Comparison of ENCODE assay signal across 9 mouse cellular contexts in the genomic region with DNA sequence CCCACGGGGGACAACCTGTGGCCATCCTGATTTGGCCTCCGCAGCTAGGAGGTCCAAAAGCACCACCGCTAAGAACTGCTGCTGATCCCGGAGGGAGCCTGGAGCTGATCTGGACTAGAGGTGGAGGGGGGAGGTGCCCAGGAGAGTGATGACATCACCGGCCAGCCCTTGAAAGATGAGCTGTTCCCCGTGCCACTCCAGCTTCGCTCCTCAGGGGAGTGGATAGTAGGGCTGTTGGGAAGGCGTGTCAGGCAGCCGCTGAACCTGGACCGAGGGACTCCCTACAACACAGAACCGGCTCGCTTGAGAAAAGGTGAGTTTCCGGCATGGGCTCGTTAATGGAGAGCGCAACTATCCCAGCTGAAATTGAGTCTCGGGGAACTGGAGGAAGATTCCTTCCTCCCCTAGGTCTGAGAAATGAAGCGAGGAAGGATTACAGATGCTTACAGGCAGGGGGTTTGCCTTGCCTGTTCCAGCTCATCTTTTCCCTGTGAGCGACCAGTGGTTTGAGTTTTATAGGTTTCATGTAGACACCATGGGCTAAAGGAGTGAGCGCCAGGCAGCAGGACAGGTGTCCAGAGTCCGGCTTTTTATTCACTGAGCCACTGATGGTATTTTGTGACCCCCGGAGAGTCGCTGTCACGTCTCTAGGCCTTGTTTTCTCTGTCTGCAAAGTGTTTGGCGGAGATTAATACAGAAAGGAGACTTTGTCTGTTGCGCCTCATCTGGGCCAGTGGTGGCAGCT. TPM values are rescaled to one million over a fixed set of nuclear protein-coding genes. Genes with fewer than 3 reads are reported as not detected.
DNase-seq lines count a peak whose midpoint lies in the region; ATAC-seq lines count a peak whose summit lies in the region.
"Had no signal": no experiment of that assay in that cellular context is flagged by ENCODE, and none has a peak within 500 bp of the region (broad histone marks: within the 10 kb centered on the region; RNA-seq: fewer than 3 reads in every experiment).

Bdkrb2 (plus strand) TSS at position 291 of the 745 bp plus-strand sequence.

- 4% methylated on average over 25 of the region's 25 CpGs for WGBS in embryonic facial prominence, embryonic 15.5 days
- WGBS in hindbrain, embryonic 14.5 days, result 3% methylated on average over 25 of the region's 25 CpGs
- 8% methylated on average over 25 of the region's 25 CpGs for WGBS in liver, embryonic 15.5 days (ENCODE audit: insufficient replicate concordance)

- H3K4me2 ChIP-seq in embryonic facial prominence, embryonic 15.5 days (replicated peaks), result peak within 1 kb of the TSS; percentile 55
- peak within 1 kb of the TSS; percentile 66 for H3K4me2 ChIP-seq in hindbrain, embryonic 14.5 days (replicated peaks)
- peak within 1 kb of the TSS; percentile 13; the same call in 1 of the 2 replicates for H3K4me2 ChIP-seq in liver, embryonic 15.5 days

- DNase-seq in hindbrain, embryonic 14.5 days (ENCODE audit: low spot score), result peak; percentile 30
- peak; percentile 33 for DNase-seq in ovary, postnatal 14 days (ENCODE audit: low spot score)
- DNase-seq in frontal cortex, adult 2 months (ENCODE audit: extremely low spot score in 1 of 2, low spot score in 1 of 2), result no peak
- no peak for DNase-seq in right cerebral cortex, postnatal 4 days

- peaks cover 22% of the 10 kb centered on the region for H3K9me3 ChIP-seq in megakaryocyte, embryonic 14.5 days
- 0 out of 2 replicates have a peak, but pooled peaks cover 8% of the 10 kb centered on the region for H3K9me3 ChIP-seq in embryonic facial prominence, embryonic 15.5 days (replicated peaks)
- H3K9me3 ChIP-seq in hindbrain, embryonic 14.5 days (ENCODE audit: control insufficient read depth, low read length), result no peaks in the 10 kb centered on the region
- no peaks in the 10 kb centered on the region for H3K9me3 ChIP-seq in liver, embryonic 15.5 days (replicated peaks)

- H3K4me1 ChIP-seq in megakaryocyte, embryonic 14.5 days, result peaks cover 14% of the 10 kb centered on the region
- peaks cover 22% of the 10 kb centered on the region for H3K4me1 ChIP-seq in embryonic facial prominence, embryonic 15.5 days
- peaks cover 13% of the 10 kb centered on the region for H3K4me1 ChIP-seq in hindbrain, embryonic 14.5 days (replicated peaks; ENCODE audit: control insufficient read depth, insufficient read depth, low read length)
- no peaks in the 10 kb centered on the region for H3K4me1 ChIP-seq in liver, embryonic 15.5 days (replicated peaks)

- peak within 1 kb of the TSS; percentile 22; the same call in 1 of the 2 replicates for H3K9ac ChIP-seq in embryonic facial prominence, embryonic 15.5 days
- H3K9ac ChIP-seq in hindbrain, embryonic 14.5 days, result peak within 1 kb of the TSS; percentile 41; the same call in 1 of the 2 replicates
- no peak within 1 kb of the TSS for H3K9ac ChIP-seq in liver, embryonic 15.5 days
- H3K9ac ChIP-seq: liver, embryonic 14.5 days had no signal

- peak within 1 kb of the TSS; percentile 50 for H3K4me3 ChIP-seq in megakaryocyte, embryonic 14.5 days (replicated peaks)
- peak within 1 kb of the TSS; percentile 38 for H3K4me3 ChIP-seq in embryonic facial prominence, embryonic 15.5 days (replicated peaks)
- peak within 1 kb of the TSS; percentile 33 for H3K4me3 ChIP-seq in hindbrain, embryonic 14.5 days (replicated peaks; ENCODE audit: low read length)
- H3K4me3 ChIP-seq in liver, embryonic 15.5 days (replicated peaks), result no peak within 1 kb of the TSS

- no peak within 1 kb of the TSS for H3K27ac ChIP-seq in embryonic facial prominence, embryonic 15.5 days (replicated peaks)
- no peak within 1 kb of the TSS for H3K27ac ChIP-seq in hindbrain, embryonic 14.5 days
- no peak within 1 kb of the TSS for H3K27ac ChIP-seq in liver, embryonic 15.5 days (replicated peaks)
- H3K27ac ChIP-seq: liver, embryonic 14.5 days had no signal

- peaks cover 63% of the 10 kb centered on the region for H3K27me3 ChIP-seq in megakaryocyte, embryonic 14.5 days (replicated peaks)
- H3K27me3 ChIP-seq in embryonic facial prominence, embryonic 15.5 days, result peaks cover 22% of the 10 kb centered on the region
- H3K27me3 ChIP-seq in hindbrain, embryonic 14.5 days (ENCODE audit: control insufficient read depth, insufficient read depth, low read length), result peaks cover 34% of the 10 kb centered on the region
- H3K27me3 ChIP-seq in liver, embryonic 15.5 days, result peaks cover 54% of the 10 kb centered on the region

- no peaks in the 10 kb centered on the region for H3K36me3 ChIP-seq in megakaryocyte, embryonic 14.5 days (replicated peaks; ENCODE audit: low read length)
- H3K36me3 ChIP-seq in embryonic facial prominence, embryonic 15.5 days, result no peaks in the 10 kb centered on the region
- no peaks in the 10 kb centered on the region for H3K36me3 ChIP-seq in hindbrain, embryonic 14.5 days (replicated peaks; ENCODE audit: control insufficient read depth, insufficient read depth)
- H3K36me3 ChIP-seq in liver, embryonic 15.5 days (replicated peaks), result no peaks in the 10 kb centered on the region

- ATAC-seq in megakaryocyte, adult 5-6 weeks (ENCODE audit: poor library complexity, severe bottlenecking), result no peak
- 0 out of 2 replicates have a peak, but pooled peaks have one; percentile 80 for ATAC-seq in embryonic facial prominence, embryonic 15.5 days (ENCODE audit: insufficient number of reproducible peaks, low FRiP score, low TSS enrichment, low read depth)
- ATAC-seq in hindbrain, embryonic 14.5 days (ENCODE audit: low FRiP score), result peak; percentile 36; the same call in 1 of the 2 replicates
- no peak for ATAC-seq in liver, embryonic 15.5 days (ENCODE audit: insufficient read depth)

RNA-seq across cellular contexts. Expression of gene Bdkrb2, which starts in this region (rescaled TPM):
- polyA plus RNA-seq in megakaryocyte, embryonic 14.5 days (2012; ENCODE audit: insufficient read depth, low replicate concordance), result not detected in 2 replicates
- not detected in 2 replicates for total RNA-seq in megakaryocyte, adult 5-6 weeks (2015)
- total RNA-seq in megakaryocyte, adult 5-6 weeks (2017), result not detected in 2 replicates
- 2.6 and 2.8 TPM in 2 replicates for polyA plus RNA-seq in embryonic facial prominence, embryonic 15.5 days (2015; fragmentation: Nextera tagmentation; extraction: Ambion mirVana)
- 0.47 and 0.75 TPM in 2 replicates for polyA plus RNA-seq in hindbrain, embryonic 14.5 days (2014; fragmentation: Nextera tagmentation; extraction: Ambion mirVana)
- polyA plus RNA-seq in liver, embryonic 15.5 days (2015; fragmentation: Nextera tagmentation; extraction: Ambion mirVana), result 0.05 and 0.08 TPM in 2 replicates
- 0.19 and 0.32 TPM in 2 replicates for polyA plus RNA-seq in frontal cortex, adult 2 months (2012; rRNA removed)
- polyA plus RNA-seq: liver, embryonic 14.5 days had no signal

Comparison
In these comparisons a context has a peak if more than half of its experiments do, and no peak if none do; other contexts are left out.
1. Peak in DNase-seq, ATAC-seq, H3K4me3 ChIP-seq, H3K9ac ChIP-seq and H3K4me2 ChIP-seq in hindbrain, embryonic 14.5 days; RNA of the gene not detected or under 1 TPM.
2. H3K4me2 ChIP-seq: peak in every context shown above with its lines; median percentile 66 in hindbrain, embryonic 14.5 days; 55 in embryonic facial prominence, embryonic 15.5 days; 13 in liver, embryonic 15.5 days.